Mouse (Mus musculus): ENCODE results near the gene Etfa. TPM values are rescaled to one million over a fixed set of nuclear protein-coding genes. Genes with fewer than 3 reads are reported as not detected.

Gene Etfa
- polyA plus RNA-seq (2012; rRNA removed; ENCODE audit: low replicate concordance) = 77.0 and 159 TPM in 2 replicates

GRCm38 (mm10) chr9:55512027-55512543 lies at the start of gene Etfa:
Etfa (minus strand) TSS chr9:55512243.

GRCm38 (mm10) chr9:55538377-55538776 lies 26.3 kb upstream of the Etfa start, which contains the start of gene Isl2:
Isl2 (plus strand) TSS chr9:55538672.

Other genes starting within 250 kb of the Etfa start
- gene Nrg4, start 185.4 kb downstream of the Etfa start, polyA plus RNA-seq (2012; rRNA removed; ENCODE audit: low replicate concordance) = 59.7 and 107 TPM in 2 replicates
- gene Tmem266, start 185.3 kb downstream of the Etfa start, polyA plus RNA-seq (2012; rRNA removed; ENCODE audit: low replicate concordance) = 0.74 and 0.83 TPM in 2 replicates
- 0.07 and 0.25 TPM in 2 replicates for gene Isl2, start 26.4 kb upstream of the Etfa start, polyA plus RNA-seq (2012; rRNA removed; ENCODE audit: low replicate concordance)

Measured in mammary gland, adult 2 months (tissue).